Mouse (Mus musculus) MEL (cell line): ENCODE data around the gene Pim1. TPM values are rescaled to one million over a fixed set of nuclear protein-coding genes. Genes with fewer than 3 reads are reported as not detected.

Experiments used
- DNase-seq: peaks from one replicate; pipeline ENCODE4 v3.0.0; 2011; ENCODE audit warnings: low read depth, low spot score
- H3K27ac ChIP-seq: 2 replicates; pipeline ENCODE4 v1.5.1; 2012; ENCODE audit warnings: low read depth, mild to moderate bottlenecking, control low read depth, low read length, moderate library complexity; ENCODE audit not compliant: control insufficient read depth
- H3K27me3 ChIP-seq, 2 experiments: fragments of 150-350 bp in 1 of 2; sonication (generic) in 1 of 2; 2 replicates each; pipeline ENCODE4 v1.6.1; 2012; ENCODE audit warnings: low read length in 2 of 2, mild to moderate bottlenecking in 2 of 2, improper control_type of control experiment in 1 of 2, moderate library complexity in 1 of 2; ENCODE audit not compliant: insufficient read depth in 2 of 2, control insufficient read depth in 1 of 2
- H3K36me3 ChIP-seq, 2 experiments: 2 replicates each; pipeline ENCODE4 v1.6.1; 2012 to 2014; ENCODE audit warnings: low read length in 2 of 2, improper control_type of control experiment in 1 of 2, inconsistent platforms in 1 of 2, mild to moderate bottlenecking in 1 of 2; ENCODE audit not compliant: insufficient read depth in 2 of 2, control insufficient read depth in 1 of 2
- H3K4me1 ChIP-seq, 2 experiments: fragments of 150-350 bp in 1 of 2; sonication (generic) in 1 of 2; 2 replicates each; pipeline ENCODE4 v1.6.1; 2012; ENCODE audit warnings: low read length in 2 of 2, improper control_type of control experiment in 1 of 2, mild to moderate bottlenecking in 1 of 2; ENCODE audit not compliant: insufficient read depth in 2 of 2, control insufficient read depth in 1 of 2
- H3K4me3 ChIP-seq, 2 experiments: fragments of 150-350 bp in 1 of 2; sonication (generic) in 1 of 2; 2 replicates each; pipeline ENCODE4 v1.5.1; 2012; ENCODE audit warnings: low read depth in 2 of 2, low read length in 2 of 2, mild to moderate bottlenecking in 2 of 2, moderate library complexity in 2 of 2, control low read depth in 1 of 2, improper control_type of control experiment in 1 of 2; ENCODE audit not compliant: control insufficient read depth in 1 of 2, insufficient read depth in 1 of 2
- H3K79me2 ChIP-seq: 2 replicates; pipeline ENCODE4 v1.6.1; 2012; ENCODE audit warnings: mild to moderate bottlenecking, low read length, moderate library complexity; ENCODE audit not compliant: control insufficient read depth, poor library complexity, insufficient read depth
- H3K9ac ChIP-seq: 2 replicates; pipeline ENCODE4 v1.6.1; 2012; ENCODE audit warnings: low read depth, mild to moderate bottlenecking, control low read depth, low read length, moderate library complexity; ENCODE audit not compliant: control insufficient read depth, poor library complexity, severe bottlenecking
- H3K9me3 ChIP-seq: fragments of 150-350 bp; sonication (generic); replicated peaks from 2 replicates; pipeline ENCODE4 v1.6.1; 2012; ENCODE audit warnings: mild to moderate bottlenecking, low read length, improper control_type of control experiment, moderate library complexity; ENCODE audit not compliant: insufficient read depth
- BHLHE40 ChIP-seq: IDR thresholded peaks from 2 replicates; pipeline ENCODE4 v1.6.1; 2012; ENCODE audit warnings: low read depth, mild to moderate bottlenecking, inconsistent platforms, low read length, improper control_type of control experiment, borderline replicate concordance
- CHD1 ChIP-seq: IDR thresholded peaks from 2 replicates; pipeline ENCODE4 v1.6.1; 2012; ENCODE audit warnings: low read depth, mild to moderate bottlenecking, inconsistent platforms, low read length, improper control_type of control experiment
- CHD2 ChIP-seq: IDR thresholded peaks from 2 replicates; pipeline ENCODE4 v1.6.1; 2011; ENCODE audit warnings: low read length, improper control_type of control experiment
- CTCF ChIP-seq, 3 experiments: IDR thresholded peaks in 2 of 3; conservative IDR thresholded peaks in 1 of 3; 2 replicates each; pipeline ENCODE4 v1.5.1; 2011 to 2012; ENCODE audit warnings: low read length in 3 of 3, low read depth in 2 of 3, mild to moderate bottlenecking in 2 of 3, improper control_type of control experiment in 1 of 3, inconsistent platforms in 1 of 3, mixed read lengths in 1 of 3, moderate library complexity in 1 of 3; ENCODE audit not compliant: control insufficient read depth in 1 of 3, insufficient read depth in 1 of 3, poor library complexity in 1 of 3, severe bottlenecking in 1 of 3
- E2F4 ChIP-seq: IDR thresholded peaks from 2 replicates; pipeline ENCODE4 v1.6.1; 2011; ENCODE audit warnings: low read depth, low read length, improper control_type of control experiment, borderline replicate concordance
- ELF1 ChIP-seq: IDR thresholded peaks from 2 replicates; pipeline ENCODE4 v1.6.1; 2014; ENCODE audit warnings: low read depth, mild to moderate bottlenecking, inconsistent platforms, low read length, improper control_type of control experiment, moderate library complexity
- EP300 ChIP-seq, 2 experiments: IDR thresholded peaks; 2 replicates each; pipeline ENCODE4 v1.6.1; 2011; ENCODE audit warnings: improper control_type of control experiment in 2 of 2, low read length in 2 of 2, low read depth in 1 of 2, mild to moderate bottlenecking in 1 of 2
- ETS1 ChIP-seq: IDR thresholded peaks from 2 replicates; pipeline ENCODE4 v1.6.1; 2012; ENCODE audit warnings: low read depth, mild to moderate bottlenecking, inconsistent platforms, low read length, improper control_type of control experiment, moderate library complexity
- GATA1 ChIP-seq: IDR thresholded peaks from 2 replicates; pipeline ENCODE4 v1.6.1; 2011; ENCODE audit warnings: low read depth, low read length, improper control_type of control experiment
- KAT2A ChIP-seq: conservative IDR thresholded peaks from 2 replicates; pipeline ENCODE4 v1.6.1; 2012; ENCODE audit warnings: low read depth, low read length, improper control_type of control experiment, inconsistent platforms
- MAFK ChIP-seq: IDR thresholded peaks from 2 replicates; pipeline ENCODE4 v1.6.1; 2011; ENCODE audit warnings: low read depth, mild to moderate bottlenecking, low read length, improper control_type of control experiment, borderline replicate concordance
- MAX ChIP-seq: IDR thresholded peaks from 2 replicates; pipeline ENCODE4 v1.6.1; 2011; ENCODE audit warnings: low read length, improper control_type of control experiment
- MYB ChIP-seq: IDR thresholded peaks from 2 replicates; pipeline ENCODE4 v1.6.1; 2011; ENCODE audit warnings: mild to moderate bottlenecking, low read depth, low read length, improper control_type of control experiment
- NRF1 ChIP-seq: IDR thresholded peaks from 2 replicates; pipeline ENCODE4 v1.6.1; 2014; ENCODE audit warnings: low read depth, mild to moderate bottlenecking, inconsistent platforms, low read length, improper control_type of control experiment, moderate library complexity; ENCODE audit not compliant: poor library complexity, insufficient read depth, severe bottlenecking
- POLR2A ChIP-seq, 2 experiments: IDR thresholded peaks; 2 replicates each; pipeline ENCODE4 v1.6.1; 2011 to 2012; ENCODE audit warnings: low read length in 2 of 2, mild to moderate bottlenecking in 2 of 2, control low read depth in 1 of 2, improper control_type of control experiment in 1 of 2, low read depth in 1 of 2, moderate library complexity in 1 of 2; ENCODE audit not compliant: control insufficient read depth in 1 of 2, insufficient read depth in 1 of 2, poor library complexity in 1 of 2
- POLR2AphosphoS2 ChIP-seq: IDR thresholded peaks from 2 replicates; pipeline ENCODE4 v1.6.1; 2011; ENCODE audit warnings: low read length, improper control_type of control experiment
- RCOR1 ChIP-seq: IDR thresholded peaks from 2 replicates; pipeline ENCODE4 v1.6.1; 2012; ENCODE audit warnings: low read depth, mild to moderate bottlenecking, inconsistent platforms, low read length, improper control_type of control experiment
- SIN3A ChIP-seq: IDR thresholded peaks from 2 replicates; pipeline ENCODE4 v1.6.1; 2012; ENCODE audit warnings: low read length, improper control_type of control experiment, inconsistent platforms
- TAL1 ChIP-seq: IDR thresholded peaks from 2 replicates; pipeline ENCODE4 v1.6.1; 2012; ENCODE audit warnings: mild to moderate bottlenecking, inconsistent platforms, low read length, moderate library complexity, mixed read lengths
- TCF12 ChIP-seq: IDR thresholded peaks from 2 replicates; pipeline ENCODE4 v1.6.1; 2014; ENCODE audit warnings: low read depth, mild to moderate bottlenecking, inconsistent platforms, low read length, improper control_type of control experiment, moderate library complexity
- UBTF ChIP-seq: IDR thresholded peaks from 2 replicates; pipeline ENCODE4 v1.6.1; 2012; ENCODE audit warnings: low read depth, mild to moderate bottlenecking, inconsistent platforms, low read length, improper control_type of control experiment, moderate library complexity, borderline replicate concordance; ENCODE audit not compliant: insufficient read depth
- USF1 ChIP-seq: IDR thresholded peaks from 2 replicates; pipeline ENCODE4 v1.6.1; 2014; ENCODE audit warnings: low read depth, mild to moderate bottlenecking, inconsistent platforms, low read length, improper control_type of control experiment, moderate library complexity
- USF2 ChIP-seq, 2 experiments: IDR thresholded peaks; 2 replicates each; pipeline ENCODE4 v1.6.1; 2011 to 2012; ENCODE audit warnings: improper control_type of control experiment in 2 of 2, low read length in 2 of 2, borderline replicate concordance in 1 of 2, inconsistent platforms in 1 of 2, low read depth in 1 of 2, mild to moderate bottlenecking in 1 of 2; ENCODE audit not compliant: insufficient read depth in 1 of 2
- ZKSCAN1 ChIP-seq: IDR thresholded peaks from 2 replicates; pipeline ENCODE4 v1.6.1; 2012; ENCODE audit warnings: low read depth, mild to moderate bottlenecking, inconsistent platforms, low read length, improper control_type of control experiment, moderate library complexity
- ZMIZ1 ChIP-seq: IDR thresholded peaks from 2 replicates; pipeline ENCODE4 v1.6.1; 2012; ENCODE audit warnings: low read depth, mild to moderate bottlenecking, inconsistent platforms, low read length, improper control_type of control experiment, moderate library complexity
- ZNF384 ChIP-seq: IDR thresholded peaks from 2 replicates; pipeline ENCODE4 v1.6.1; 2012; ENCODE audit warnings: low read depth, mild to moderate bottlenecking, inconsistent platforms, low read length, improper control_type of control experiment
- polyA plus RNA-seq, 2 experiments: library from polyadenylated mRNA; stranded (reverse) in 1 of 2; unstranded in 1 of 2; fragments of >175 nt in 1 of 2; fragments of >200 nt in 1 of 2; gene quantifications; 2 replicates each; pipeline versions ENCODE4 v1.2.1 to v1.2.4; 2012; ENCODE audit warnings: low replicate concordance in 2 of 2, low read depth in 1 of 2; ENCODE audit not compliant: insufficient read length in 2 of 2, insufficient read depth in 1 of 2, missing spikeins in 1 of 2
- total RNA-seq: library from RNA; depleted of rRNA; stranded (reverse); fragments of 300-350 nt; gene quantifications from 2 replicates; pipeline ENCODE4 v1.2.3, GENCODE M21; 2012

The Pim1 gene
- total and polyA plus RNA-seq, 3 experiments, result 30.6 to 52.1 TPM; not detected in 1

GRCm38 (mm10) chr17:29500802-29501469 lies 10.4 kb downstream of the Pim1 start (continued):
- TF ChIP-seq POLR2AphosphoS2 (no peak), NRF1 (no peak), ZNF384 (no peak)

DNA sequence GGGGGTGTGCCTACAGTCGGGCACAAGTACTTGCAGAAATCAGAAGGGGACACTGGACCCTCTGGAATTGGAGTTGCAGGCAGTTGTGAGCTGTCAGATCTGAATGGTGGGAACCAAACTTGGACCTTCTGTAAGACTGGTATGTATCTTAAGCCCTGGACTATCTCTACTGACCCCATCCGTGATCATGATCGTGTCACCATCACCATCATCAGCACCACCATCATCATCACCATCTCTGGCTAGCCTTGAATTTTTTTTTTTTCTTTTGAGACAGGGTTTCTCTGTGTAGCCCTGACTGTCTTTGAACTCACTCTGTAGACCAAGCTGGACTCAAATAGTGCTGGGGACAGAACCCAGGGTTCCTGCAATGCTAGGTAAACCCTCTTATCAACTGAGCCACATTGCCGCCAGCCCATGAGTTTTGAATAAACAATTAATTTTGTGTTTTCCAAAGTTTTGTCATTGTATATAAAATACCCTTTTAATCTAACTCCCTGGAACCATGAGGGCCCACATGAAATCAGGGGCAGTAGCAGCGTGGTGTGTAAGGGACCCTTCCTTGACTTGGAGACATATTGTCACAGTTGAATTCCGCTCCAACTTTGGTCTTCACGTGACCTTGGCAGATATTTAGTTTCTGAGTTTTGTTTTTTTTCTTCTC lies 11.6 kb downstream of the Pim1 start:
- no peaks in the 10 kb centered on the region for H3K9me3 ChIP-seq
- no peaks in the 10 kb centered on the region for H3K27me3 ChIP-seq
- peaks cover 0 to 39% of the 10 kb centered on the region in 2 experiments; a peak in 2 of 4 replicates for H3K36me3 ChIP-seq
- peak overlapping the region; percentile 53 to 56 for H3K4me3 ChIP-seq
- TF ChIP-seq ETS1, result peak; percentile 42; the same call in 1 of the 2 replicates
- TF ChIP-seq KAT2A, result no peak
- TF ChIP-seq ZMIZ1, result no peak
- 0 out of 2 replicates have a peak, but pooled peaks have one; percentile 41 for TF ChIP-seq UBTF
- peak; percentile 50 for TF ChIP-seq MAX
- TF ChIP-seq ELF1, result no peak
- TF ChIP-seq EP300 (IDR thresholded peaks at IDR 0.05; ENCODE audit: low read depth in 1 of 2, low read length in 2 of 2), result peak in 1 of 2 experiments; percentile 51; a peak in 1 of 4 replicates
- peak; percentile 79 for TF ChIP-seq ZNF384
- TF ChIP-seq TCF12, result 0 out of 2 replicates have a peak, but pooled peaks have one; percentile 16
- no peak for TF ChIP-seq SIN3A
- TF ChIP-seq BHLHE40, result peak; percentile 88
- TF ChIP-seq E2F4, result no peak
- peak; percentile 51; the same call in 1 of the 2 replicates for TF ChIP-seq GATA1
- no peak for TF ChIP-seq CTCF (IDR thresholded peaks at IDR 0.05 in 2 of 3, conservative IDR thresholded peaks at IDR 0.05 in 1 of 3; ENCODE audit: control insufficient read depth in 1 of 3, insufficient read depth in 1 of 3, low read depth in 2 of 3, low read length in 3 of 3, poor library complexity in 1 of 3, severe bottlenecking in 1 of 3)
- no peak for TF ChIP-seq CHD2
- TF ChIP-seq POLR2A (IDR thresholded peaks at IDR 0.05; ENCODE audit: control insufficient read depth in 1 of 2, insufficient read depth in 1 of 2, low read depth in 1 of 2, low read length in 2 of 2, poor library complexity in 1 of 2), result 0 out of 4 replicates have a peak, but pooled peaks of 1 of the 2 experiments have one; percentile 5
- peak; percentile 41; the same call in 1 of the 2 replicates for TF ChIP-seq RCOR1
- TF ChIP-seq USF1, result peak; percentile 93
- TF ChIP-seq MAFK, result no peak
- TF ChIP-seq ZKSCAN1, result peak; percentile 73; the same call in 1 of the 2 replicates
- peak in 1 of 2 experiments; percentile 68; a peak in 2 of 4 replicates for TF ChIP-seq USF2 (IDR thresholded peaks at IDR 0.05; ENCODE audit: borderline replicate concordance in 1 of 2, insufficient read depth in 1 of 2, low read depth in 1 of 2, low read length in 2 of 2)
- TF ChIP-seq CHD1, result no peak
- TF ChIP-seq MYB, result no peak
- TF ChIP-seq TAL1, result peak; percentile 86
- peaks cover 4 to 44% of the 10 kb centered on the region in 2 experiments; a peak in 3 of 4 replicates for H3K4me1 ChIP-seq
- DNase-seq, result peak; percentile 75
- no peaks in the 10 kb centered on the region; the same call in 1 of the 2 replicates for H3K79me2 ChIP-seq
- H3K9ac ChIP-seq, result peak overlapping the region; percentile 90
- peak overlapping the region; percentile 100 for H3K27ac ChIP-seq
